Mouse (Mus musculus): ENCODE results near the gene Kcnn1. TPM values are rescaled to one million over a fixed set of nuclear protein-coding genes. Genes with fewer than 3 reads are reported as not detected.
A peak's percentile ranks its signal among the peaks of the same experiment; 100 is the strongest.

The Kcnn1 gene
- total RNA-seq, 2 experiments from 2014 or later: 11.8 to 14.4 TPM

DNA sequence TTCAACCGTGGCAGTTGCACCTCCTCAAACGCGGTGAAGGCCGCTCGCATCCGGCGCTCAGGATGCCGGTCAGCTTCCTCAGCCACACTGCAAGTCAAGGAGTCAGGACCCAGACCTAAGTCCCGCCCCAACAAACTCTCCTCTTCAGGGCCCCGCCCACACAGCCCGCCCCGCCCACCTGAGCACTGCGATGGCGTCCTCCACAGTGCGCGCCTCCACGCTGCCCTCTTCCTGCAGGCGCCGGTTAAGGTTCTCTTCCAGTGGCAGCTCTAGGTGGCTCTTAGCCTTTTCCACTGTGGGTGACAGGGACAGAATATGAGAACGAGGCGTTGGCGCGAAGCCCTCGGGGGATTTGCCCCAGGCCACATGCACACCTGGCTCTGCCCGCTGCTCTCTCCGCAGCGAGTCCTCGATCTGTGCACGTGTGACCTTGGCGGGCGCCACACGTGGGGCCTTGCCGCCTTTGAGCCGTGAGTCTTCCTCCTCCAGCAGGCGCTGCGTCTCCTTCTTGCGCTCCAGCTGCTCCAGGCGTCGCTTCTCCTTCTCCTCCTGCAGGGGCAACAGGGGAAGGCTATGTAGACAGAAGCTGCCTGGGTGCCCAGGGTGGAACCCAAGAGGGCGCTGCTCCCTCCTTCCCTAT is 5.6 kb upstream of the Kcnn1 start:
- no peak for DNase-seq

DNA sequence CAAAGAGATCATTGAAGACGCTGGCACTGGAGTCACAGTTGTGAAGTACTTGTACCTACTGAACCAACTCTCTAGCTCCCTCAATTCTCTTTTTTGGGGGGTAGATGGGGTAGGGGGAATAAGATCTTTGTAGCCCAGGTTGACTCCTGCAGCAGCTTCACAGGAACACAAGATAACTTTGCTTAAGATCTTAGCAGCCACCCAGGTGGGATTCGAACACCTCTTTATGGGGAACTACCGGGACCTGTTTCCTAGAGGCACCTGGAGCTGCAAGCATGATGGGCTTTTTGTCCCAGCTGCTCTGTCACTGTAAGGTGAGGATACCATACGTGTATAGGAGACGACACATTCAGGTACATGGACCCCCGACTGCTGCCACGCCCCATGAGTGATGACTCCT is 3.5 kb upstream of the Kcnn1 start:
- no peak for DNase-seq

DNA sequence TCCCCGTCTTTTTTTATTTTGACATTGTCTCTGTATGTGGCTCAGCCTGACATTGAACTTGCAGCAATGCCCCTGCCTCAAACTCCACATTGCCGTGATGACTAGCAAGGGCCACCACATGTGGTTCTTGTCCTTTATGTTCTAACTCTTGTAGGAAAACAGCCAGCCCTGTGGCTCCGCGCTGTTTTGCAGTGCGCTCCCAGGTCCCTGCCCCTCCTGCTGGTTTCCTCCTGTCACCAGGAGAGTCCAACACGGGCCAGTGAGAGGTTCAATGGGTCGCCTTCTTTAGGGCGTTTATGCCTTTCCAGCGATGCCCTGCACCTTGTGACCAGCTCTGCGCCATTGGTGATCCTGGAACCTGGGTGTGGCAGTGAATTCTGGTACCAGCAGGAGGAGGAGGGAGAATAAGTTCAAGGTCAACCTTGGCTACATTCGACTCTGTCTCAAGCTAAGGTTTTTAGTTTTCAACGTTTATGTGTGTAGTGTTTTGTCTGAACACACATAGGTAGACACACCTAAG is 3.0 kb upstream of the Kcnn1 start:
- DNase-seq: no peak

DNA sequence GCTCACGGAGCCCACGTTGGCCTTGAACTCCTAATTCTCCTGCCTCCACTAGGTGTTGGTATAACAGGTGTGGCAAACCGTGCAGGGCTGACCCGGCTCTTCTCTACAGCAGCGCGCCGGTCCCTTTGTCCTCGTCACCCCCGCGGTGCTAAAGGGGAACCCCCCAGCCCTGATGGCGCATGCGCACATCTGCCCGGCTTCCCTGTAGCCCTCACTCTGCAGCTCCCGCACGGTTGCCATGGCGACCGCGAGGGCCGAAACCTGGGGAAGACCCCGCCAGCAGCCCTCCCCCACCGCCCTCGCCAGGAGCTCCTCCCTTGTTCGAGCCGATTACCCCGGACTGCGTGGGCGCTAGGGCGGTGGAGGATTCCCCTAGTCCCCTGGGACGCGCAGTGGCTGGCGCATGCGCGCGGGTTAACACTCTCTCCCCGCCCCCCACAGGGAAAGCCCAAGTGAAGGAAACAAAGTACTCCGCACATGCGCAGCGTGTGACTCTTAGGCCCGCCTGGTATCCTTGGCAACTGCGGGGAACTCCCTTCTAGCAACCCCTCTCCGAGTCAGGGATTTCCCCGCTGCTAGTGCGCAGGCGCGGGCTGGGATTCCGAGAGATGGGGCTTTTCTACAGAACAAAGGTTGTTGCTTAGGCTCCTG is 2.4 kb upstream of the Kcnn1 start:
- DNase-seq: peak; percentile 98

DNA sequence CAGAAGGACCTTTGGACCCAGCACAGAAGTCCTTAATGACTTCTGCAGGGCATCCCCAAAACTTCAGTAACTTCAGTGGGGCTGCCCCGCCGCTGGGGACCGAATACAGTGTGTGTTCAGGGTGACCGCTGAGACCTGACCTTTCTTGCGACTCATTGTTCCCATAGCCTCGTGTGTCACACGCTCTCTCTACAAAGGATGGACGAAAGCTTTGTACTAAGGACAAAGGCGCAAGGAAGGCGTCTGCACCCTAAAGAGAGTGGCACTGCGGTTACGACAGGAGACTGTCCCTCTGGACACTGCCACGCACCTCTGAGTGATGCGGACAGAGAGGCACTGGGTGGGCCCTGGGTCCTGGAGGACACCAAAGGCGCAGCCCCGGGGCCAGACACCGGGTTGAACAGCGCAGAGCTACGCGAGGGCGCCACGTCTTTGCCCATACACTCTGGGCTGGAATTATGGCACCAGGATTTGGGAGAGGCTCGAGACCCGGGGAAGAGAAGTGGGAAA is 1.7 kb upstream of the Kcnn1 start:
- no peak for DNase-seq

DNA sequence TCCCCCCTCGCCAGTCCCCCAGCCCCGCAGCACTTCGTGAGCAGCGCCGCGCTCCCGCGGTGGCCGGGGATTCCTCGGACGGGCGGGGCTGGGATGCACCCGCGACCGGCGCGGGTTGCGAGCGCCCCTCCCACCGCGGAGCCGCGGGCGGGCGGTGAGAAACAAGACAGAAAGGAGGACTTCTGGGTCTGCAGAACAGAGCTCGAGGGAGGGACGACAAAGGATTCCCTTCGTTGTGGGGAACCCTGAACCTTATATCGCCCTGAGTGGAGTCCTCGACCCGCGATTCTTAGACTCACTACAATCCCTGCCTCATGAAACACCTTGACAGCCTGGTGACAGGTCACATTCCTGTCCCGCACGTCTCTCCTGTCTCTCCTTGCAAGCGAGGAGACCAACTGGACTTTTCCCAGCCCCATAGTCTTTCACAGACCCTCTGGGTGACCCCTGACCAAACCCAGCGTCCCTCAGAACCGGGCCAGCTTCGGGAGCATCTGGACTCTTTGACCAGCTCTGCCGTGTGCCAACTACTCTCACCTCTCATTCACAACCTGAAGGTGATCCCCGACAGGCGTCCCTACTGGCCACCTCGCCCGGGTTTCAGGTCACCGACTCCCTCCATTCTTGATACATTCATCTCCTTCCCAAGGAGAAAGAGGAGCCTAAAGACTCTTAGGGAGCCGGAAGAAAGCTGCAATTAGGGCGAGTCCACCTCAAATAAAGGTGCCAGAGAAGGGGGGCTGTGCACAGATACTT is 1.1 kb upstream of the Kcnn1 start:
- DNase-seq: no peak

DNA sequence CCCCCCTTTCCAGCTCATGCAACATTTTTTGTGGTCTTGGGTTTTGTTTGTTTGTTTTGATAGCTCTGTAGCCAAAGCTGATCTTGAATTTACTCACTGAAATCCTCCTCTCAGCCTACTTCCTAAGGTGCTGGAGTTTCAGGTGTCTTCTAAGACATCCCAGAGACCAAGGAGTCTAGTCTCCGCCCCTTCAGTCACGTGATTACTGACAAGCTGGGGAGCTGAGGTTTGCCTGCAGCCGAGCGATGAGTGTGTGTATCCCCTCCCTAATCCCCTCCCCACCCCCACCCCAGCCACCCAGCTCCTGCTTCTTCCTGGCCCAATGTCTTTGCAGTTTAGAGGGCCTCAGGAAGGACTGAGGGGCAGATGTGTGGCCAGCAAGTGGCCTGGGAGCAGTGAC is 5.5 kb downstream of the Kcnn1 start:
- no peak for DNase-seq

- peak; percentile 79 for DNase-seq
These were observed 6.4 kb downstream of the Kcnn1 start for GRCm38 (mm10) chr8:70856541-70857197.

- DNase-seq: no peak
These were observed 7.0 kb downstream of the Kcnn1 start for GRCm38 (mm10) chr8:70856028-70856427.

DNA sequence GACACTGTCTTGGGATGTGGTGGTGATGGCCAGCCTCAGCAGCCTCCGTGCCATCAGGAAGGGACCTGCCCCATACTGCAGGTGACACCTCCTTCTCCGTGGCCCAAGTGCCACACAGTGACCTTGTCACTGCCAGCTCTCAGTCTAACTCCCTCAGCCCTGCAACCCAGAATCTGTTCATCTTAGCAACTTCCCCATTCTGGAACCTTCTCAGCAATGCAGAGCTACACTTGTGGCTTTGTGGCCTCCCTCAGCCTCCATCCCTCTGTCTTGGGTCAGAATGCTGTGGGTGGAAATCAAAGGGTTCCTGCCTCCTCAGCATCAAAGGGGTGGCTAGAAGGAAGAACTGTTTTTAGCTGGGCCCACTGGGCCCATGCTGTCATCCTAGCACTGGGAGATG is 9.2 kb downstream of the Kcnn1 start:
- DNase-seq: no peak

DNA sequence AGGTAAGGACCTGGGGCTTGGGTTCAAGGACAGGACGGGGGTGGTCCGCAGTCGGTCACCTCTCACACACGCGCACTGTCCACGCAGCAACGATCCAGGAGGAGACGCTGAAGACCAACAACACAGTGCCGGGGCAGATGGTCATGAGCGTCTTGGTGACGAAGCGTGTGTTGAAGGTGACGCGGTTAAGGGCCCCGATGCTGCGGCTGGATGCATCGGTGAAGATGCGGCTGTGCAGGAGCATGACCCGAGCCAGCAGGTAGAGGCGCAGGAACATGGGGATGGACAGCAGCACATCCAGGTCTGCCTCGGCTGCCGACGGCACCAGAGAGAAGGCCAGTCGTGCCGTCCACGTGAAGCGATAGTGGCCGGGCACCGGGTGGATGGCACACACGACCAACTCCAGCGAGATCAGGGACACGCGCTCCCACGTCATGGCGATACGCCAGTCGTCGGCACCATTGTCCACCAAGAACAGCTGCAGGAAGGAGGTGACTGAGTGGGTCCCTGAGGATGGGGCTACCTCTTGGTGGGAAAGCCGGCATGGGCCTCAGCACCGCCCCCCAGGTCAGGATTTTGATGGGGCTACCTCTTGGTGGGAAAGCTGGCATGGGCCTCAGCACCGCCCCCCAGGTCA is 10.3 kb downstream of the Kcnn1 start:
- DNase-seq: no peak

DNA sequence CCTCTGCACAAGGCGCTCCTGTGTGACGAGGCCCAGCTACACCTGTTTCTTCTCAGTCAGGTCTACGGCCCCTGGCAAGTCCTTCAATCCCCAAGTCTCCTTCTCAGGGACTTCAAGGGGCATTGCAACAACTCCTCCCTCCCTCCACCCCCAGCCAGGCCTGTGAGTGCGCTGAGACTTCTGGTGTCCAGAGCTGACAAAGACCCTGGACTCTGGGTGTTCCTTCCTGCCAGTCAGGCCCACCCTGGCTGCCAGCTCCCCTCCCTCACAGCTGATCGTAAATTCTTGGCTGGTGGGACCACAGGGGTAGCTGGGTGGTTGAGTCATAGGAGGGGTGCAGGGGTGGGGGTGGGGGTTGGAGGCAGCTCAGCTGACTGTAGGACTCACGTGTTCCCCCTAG is 11.2 kb downstream of the Kcnn1 start:
- DNase-seq: no peak

DNA sequence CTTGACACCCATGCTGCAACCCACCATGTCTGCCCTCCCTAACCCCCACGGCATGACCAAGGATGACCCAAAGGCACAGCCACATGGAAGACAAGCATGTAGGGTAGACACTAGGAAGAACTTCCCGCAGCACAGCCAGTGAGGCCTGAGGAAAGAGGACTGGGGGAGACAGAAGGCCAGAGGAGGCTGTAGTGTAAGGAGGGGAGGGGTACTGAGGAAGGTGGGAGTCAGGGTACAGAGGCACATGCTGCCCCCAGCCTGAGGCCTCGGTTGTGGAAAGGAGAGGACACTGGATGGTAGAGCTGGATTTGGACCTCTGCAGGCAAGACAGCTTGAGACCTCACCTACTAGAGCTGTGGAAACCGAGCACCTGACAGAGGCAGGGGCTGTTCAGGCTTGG is 12.1 kb downstream of the Kcnn1 start:
- no peak for DNase-seq

GRCm38 (mm10) chr8:70850132-70850845 is 12.8 kb downstream of the Kcnn1 start:
- DNase-seq: no peak

GRCm38 (mm10) chr8:70849333-70849990 is 13.6 kb downstream of the Kcnn1 start:
- peak; percentile 75 for DNase-seq

DNA sequence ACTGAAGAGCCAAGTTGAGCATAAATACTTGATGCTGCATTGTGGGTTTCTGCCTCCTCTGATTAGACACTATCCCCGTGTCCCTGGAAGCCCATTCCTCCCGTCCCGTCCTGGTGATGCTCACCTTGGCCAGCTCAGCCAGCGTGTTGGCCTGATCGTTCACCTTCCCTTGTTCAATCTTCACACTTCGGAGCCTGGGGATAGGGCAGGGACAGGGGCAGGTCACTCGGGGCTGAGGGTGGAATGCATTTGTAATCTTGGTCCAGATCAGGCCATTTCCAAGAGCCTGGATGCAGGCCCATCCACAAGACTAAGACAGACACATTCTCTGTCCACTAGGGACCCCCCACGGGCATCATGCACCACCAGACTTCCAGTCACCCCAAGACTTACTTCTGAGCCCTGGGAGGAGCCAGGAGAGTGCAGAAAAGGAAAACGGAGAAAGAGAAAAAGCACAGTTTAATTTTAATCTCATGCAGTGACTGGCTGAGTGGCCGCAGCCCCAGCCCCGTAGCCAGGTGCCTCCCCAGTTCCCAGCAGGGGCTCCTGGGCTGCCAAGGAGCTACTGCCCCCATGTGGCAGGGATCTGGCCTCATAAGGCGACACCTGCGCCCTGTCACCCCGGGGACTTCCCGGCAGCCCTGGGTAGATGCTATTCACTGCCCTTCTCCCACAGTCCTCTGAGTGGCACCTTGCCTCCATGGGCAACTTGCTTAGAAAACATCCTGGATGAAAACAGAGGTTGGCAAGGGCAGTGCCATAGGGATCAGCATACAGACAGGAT is 16.5 kb downstream of the Kcnn1 start:
- DNase-seq: no peak

- no peak for DNase-seq
These were observed 17.9 kb downstream of the Kcnn1 start for GRCm38 (mm10) chr8:70845108-70845507.

- peak; percentile 79 for DNase-seq
These were observed 18.5 kb downstream of the Kcnn1 start for GRCm38 (mm10) chr8:70844523-70844922.

DNA sequence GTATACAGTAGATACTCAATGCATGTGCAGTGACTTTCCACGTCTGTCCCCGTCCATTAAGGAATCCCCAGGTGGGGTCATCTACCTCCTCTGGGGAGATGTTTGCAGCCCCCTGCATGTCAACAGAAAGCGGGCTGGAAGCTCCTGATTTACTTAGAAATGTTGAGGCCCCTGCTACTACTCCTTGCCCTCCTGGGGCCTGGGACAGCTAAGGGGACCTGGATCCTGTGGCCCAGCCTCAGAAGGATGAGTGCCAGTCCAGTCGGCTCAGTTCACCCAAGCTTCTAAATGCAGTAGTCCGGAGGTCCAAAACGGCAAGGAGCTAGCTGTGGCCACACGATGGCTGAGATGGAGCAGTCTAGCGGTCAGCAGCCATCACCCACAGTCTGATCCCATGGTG is 19.1 kb downstream of the Kcnn1 start:
- DNase-seq: no peak

DNA sequence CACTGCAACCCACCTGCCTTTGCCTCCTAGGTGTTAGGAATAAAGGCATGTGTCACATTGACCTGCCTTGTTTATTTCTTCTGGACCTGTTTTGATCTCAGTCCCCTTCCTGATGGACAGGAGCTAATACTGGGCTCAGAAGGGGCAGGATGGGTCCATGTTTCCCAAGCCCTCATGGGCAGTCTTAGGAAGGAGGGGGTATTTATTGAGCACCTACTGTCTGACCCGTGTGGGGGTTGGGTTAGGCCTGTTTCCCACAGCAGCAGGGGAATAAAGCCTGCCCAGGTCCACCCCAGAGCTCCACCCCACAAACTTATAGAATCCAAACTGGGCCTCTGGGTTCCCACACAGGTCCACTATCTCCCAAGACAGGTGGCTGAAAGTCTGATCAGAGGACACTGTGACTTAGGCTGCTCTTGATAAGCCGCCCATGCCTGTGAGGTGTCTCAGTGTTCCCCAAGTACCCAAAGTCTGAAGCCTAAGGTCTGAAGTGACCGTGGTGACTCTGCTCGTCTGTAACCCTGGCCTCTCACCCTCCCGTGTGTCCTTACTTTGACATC is 19.8 kb downstream of the Kcnn1 start:
- DNase-seq: no peak
